Mouse (Mus musculus) splenic B cell, adult 2 months (primary cell): ENCODE results near the gene Creb5.

Experiments used
- DNase-seq: peaks from one replicate; pipeline ENCODE4 v3.0.0-alpha.2; 2011; ENCODE audit warnings: low read depth, low spot score
- H3K27me3 ChIP-seq: 2 replicates; pipeline ENCODE4 v1.6.1; 2012; ENCODE audit warnings: mild to moderate bottlenecking, low read length, moderate library complexity, mixed read lengths; ENCODE audit not compliant: control insufficient read depth, poor library complexity, insufficient read depth, severe bottlenecking
- H3K36me3 ChIP-seq: 2 replicates; pipeline ENCODE4 v1.6.1; 2012; ENCODE audit warnings: mild to moderate bottlenecking, low read length, moderate library complexity, mixed read lengths; ENCODE audit not compliant: control insufficient read depth, poor library complexity, insufficient read depth, severe bottlenecking

The Creb5 gene

DNA sequence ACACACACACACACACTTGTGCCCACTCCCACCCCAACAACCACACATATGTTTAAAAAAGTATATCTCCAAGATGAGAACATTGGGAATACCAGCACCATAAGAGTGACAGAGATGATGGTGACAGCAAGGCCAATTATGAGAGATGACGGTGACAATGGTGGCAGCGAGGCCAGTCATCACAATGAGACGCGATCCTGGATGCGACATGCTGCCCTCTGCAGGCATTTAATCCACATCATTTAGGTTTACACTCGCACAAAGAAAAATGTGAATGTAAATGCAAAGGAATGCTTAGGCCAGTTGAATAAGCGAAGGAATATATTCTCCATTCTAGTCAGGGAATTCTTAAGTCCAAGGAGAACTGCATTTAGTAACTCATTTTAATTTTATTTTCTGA lies 222.9 kb downstream of the Creb5 start:
- peak; percentile 13 for DNase-seq
- H3K27me3 ChIP-seq: no peaks in the 10 kb centered on the region

DNA sequence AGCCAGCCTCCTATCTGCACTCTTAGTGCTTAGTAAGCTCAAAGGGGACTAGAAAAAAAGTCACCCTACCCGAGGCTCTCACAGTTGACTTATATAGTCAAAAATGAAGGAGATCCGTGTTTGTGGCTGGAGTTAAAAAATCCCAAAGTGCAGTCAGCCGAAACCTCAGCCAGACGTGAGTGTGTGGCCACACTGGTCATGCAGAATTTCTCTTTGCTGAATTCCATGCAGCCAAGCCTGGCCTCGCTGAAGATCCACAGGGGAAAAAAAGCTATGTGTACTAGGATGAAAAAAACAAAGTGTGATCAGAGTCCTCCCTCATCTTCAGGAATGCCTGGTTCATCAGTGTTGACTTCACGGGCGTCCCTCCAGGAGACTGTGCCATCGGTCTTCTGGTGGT lies 225.2 kb downstream of the Creb5 start:
- H3K27me3 ChIP-seq: no peaks in the 10 kb centered on the region
- no peak for DNase-seq
- no peaks in the 10 kb centered on the region for H3K36me3 ChIP-seq

More for the DNA sequence above, 222.9 kb downstream of the Creb5 start:
- no peaks in the 10 kb centered on the region for H3K36me3 ChIP-seq

DNA sequence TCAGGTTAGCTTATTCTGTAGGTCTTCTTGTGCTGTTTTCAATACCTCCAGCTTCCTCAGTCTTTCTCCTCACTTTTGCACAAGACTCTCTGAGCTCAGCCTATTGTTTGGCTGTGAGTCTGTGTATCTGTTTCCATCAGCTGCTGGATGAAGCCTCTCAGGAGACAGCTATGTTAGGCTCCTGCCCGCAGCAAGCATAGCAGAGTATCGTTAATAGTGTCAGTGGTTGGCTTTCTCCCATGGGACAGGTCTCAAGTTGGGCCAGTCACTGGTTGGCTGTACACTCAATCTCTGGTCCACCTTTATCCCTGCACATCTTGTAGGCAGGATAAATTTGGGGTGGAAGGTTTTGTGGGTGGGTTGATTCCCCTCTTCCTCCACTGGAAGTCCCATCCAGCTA lies 226.3 kb downstream of the Creb5 start:
- no peaks in the 10 kb centered on the region for H3K27me3 ChIP-seq
- no peak for DNase-seq
- H3K36me3 ChIP-seq: no peaks in the 10 kb centered on the region

DNA sequence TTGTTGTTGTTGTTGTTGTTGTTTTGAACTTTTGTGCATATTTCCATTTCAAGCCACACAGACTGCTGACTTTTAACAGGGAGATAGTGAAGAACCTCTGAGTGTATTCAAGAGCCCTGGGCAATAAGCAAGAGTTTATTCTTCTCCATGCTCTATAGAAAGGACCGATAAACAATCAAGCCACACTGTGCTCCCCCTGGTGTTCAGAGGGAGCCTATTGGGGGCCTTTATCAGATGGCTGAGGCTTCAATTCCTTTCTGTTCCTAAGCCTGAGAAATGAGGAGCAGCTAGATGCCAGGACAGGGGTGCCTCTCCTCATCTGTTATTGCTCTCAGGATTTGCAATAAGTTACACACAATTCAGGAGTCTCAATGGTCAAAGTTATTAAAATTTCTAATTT lies 227.8 kb downstream of the Creb5 start:
- Histone ChIP-seq H3K36me3 (no peaks in the 10 kb centered on the region), H3K27me3 (no peaks in the 10 kb centered on the region)
- DNase-seq: peak; percentile 24

DNA sequence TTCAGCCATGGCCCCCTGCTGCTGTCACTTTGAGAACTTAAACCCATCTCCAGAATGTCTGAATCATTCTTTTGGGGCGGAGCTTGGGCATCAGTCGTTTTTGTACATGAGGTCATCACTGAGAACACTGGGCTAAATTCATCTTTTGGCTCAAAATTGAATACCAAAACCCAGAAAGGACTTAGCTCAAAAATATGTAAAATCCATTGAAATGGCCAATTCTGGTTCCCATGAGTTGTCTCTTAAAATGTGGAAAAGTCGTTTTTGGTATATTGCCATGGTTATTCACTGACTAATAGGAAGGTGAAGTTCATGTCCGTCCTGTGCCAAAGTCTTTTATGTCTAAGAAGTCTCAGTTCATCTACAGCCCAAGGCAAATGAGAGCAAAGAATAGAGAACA lies 228.5 kb downstream of the Creb5 start:
- DNase-seq: no peak
- H3K27me3 ChIP-seq: no peaks in the 10 kb centered on the region
- no peaks in the 10 kb centered on the region for H3K36me3 ChIP-seq

DNA sequence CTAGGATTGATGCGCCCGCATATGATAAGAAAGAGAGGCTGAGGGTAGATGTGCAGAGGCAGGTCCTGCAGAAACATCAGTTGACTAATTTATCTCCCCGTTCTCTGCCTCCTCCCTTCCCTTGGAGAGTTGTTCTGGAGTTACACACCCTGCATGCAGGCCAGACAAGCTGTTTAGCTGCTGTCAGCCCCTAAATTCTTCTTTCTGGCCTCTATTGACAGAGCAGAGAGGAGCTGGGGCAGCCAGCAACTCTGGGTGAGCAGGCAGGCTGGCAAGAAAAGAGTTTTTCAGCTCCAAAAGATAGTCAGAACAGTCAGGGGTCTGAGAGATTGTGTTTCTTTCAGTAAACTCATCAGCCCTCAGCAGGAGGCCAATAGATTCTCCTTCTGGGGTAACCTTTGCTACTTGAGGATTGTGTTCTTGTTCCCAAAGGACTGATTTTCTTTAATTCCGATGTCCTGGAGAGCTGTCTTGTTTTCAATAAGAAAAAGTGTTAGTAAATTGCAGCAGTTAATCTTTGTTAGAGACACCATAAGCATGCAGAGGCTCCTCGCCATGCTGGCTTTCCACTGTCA lies 230.4 kb downstream of the Creb5 start:
- no peak for DNase-seq
- Histone ChIP-seq H3K27me3 (no peaks in the 10 kb centered on the region), H3K36me3 (no peaks in the 10 kb centered on the region)

DNA sequence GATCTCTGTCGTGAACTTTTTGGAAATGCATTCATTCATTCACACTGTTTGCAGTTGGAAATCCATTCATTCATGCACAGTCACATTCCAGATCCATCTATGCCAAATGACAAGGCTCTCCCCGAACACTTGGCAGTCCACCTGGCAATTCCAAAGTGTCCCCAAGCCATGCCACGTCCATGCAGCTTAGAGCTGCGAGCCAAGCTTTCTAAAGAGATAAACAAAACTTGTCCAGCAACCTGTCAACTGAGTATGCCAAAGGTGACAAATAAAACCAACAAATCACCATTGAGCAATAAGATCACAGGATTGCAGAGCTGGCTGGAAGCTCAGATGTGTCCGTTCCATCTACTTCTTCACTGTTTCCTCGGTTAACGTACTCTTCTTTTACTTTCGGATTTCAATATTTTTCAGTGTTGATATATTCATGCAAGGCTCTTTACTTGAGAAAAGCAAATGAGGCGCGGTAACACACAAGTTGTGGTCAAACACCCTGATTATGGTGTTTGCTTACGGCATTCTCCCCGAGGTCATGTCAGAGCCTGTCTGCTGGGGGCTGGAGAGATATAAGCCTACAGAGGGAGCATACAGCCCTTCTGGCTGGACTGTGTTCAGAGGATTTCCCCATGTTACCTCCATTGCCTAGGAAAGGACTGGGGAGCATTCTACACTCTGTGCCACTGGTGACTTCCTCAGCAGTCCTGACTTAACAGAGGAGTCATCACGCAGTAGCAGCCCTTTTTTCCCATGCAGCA lies 236.8 kb downstream of the Creb5 start:
- H3K36me3 ChIP-seq: no peaks in the 10 kb centered on the region
- no peaks in the 10 kb centered on the region for H3K27me3 ChIP-seq
- DNase-seq: no peak

DNA sequence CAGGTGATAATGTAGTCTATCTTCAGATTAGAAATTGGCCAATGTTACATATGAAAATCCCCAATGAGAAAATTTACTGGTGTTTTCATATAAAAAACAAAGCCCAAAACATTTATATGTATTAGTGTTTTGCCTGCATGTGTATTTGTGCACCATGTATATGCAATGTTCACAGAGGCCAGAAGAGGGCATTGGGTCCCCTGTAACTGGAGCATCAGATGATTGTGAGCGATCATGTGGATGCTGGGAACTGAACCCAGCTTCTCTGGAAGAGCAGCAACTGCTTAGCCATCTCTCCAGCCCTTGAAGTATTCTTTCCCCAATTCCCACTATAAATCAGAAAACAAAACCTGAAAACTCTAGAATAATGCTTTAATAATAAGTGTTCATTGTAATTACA lies 239.4 kb downstream of the Creb5 start:
- DNase-seq: no peak
- H3K27me3 ChIP-seq: no peaks in the 10 kb centered on the region
- no peaks in the 10 kb centered on the region for H3K36me3 ChIP-seq

DNA sequence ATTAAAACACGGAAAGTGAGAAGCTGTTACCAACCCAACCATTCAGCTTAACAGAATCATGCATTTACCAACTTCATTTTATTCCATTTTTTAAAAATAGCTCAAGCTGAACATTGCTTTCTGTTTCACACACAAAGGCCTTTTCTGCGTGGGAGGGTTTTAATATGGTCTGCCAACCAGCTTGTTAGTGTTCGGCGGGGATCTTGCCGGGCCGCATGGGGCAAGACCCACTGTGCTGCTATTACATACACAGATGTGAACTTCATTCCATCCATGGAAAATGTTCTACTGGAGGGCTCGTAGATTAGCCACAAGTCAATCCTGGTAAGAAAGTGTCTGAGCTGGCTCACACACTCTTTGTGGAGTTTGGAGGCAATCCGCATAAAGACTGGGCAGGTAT lies 243.7 kb downstream of the Creb5 start:
- Histone ChIP-seq H3K27me3 (no peaks in the 10 kb centered on the region), H3K36me3 (no peaks in the 10 kb centered on the region)
- DNase-seq: no peak

DNA sequence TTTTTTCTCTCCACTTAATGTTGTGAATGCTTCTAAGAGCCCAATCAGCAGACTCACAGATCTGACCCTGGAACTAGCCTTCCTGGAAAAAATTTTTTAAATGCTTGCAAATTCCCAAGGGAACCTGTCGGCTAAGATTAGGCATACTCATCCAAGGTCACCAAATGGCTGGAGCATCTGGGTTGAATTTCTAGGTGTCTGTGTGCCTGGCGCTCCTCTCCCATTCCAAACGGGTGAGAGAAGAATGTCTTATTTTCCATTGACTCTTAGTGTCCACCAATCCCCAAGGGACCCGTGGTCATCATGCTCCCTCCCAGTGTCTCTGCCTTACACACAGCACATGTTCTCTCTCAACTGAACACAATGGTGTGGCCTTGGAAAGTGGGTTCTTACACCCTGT lies 244.4 kb downstream of the Creb5 start:
- DNase-seq: no peak
- Histone ChIP-seq H3K27me3 (no peaks in the 10 kb centered on the region), H3K36me3 (no peaks in the 10 kb centered on the region)

DNA sequence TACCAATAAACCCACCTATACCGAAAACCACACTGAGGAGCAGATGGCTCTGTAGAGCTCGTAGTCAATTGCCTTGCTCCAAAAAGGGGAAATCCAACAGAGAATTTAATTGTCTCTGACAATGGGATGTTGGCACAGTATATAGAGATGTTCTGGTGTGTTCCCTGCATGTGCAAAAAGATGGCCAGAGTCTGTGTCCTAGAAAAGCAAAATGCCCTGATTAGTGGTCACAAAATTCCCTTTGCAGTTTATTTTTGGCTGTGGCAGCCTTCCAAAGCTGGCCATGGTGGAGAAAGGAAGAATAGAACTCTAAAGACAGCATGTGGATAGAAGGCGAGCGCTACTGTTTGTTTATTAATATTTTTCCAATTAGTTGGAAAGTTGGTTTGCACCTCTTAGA lies 250.5 kb downstream of the Creb5 start:
- DNase-seq: no peak
- Histone ChIP-seq H3K36me3 (no peaks in the 10 kb centered on the region), H3K27me3 (no peaks in the 10 kb centered on the region)

DNA sequence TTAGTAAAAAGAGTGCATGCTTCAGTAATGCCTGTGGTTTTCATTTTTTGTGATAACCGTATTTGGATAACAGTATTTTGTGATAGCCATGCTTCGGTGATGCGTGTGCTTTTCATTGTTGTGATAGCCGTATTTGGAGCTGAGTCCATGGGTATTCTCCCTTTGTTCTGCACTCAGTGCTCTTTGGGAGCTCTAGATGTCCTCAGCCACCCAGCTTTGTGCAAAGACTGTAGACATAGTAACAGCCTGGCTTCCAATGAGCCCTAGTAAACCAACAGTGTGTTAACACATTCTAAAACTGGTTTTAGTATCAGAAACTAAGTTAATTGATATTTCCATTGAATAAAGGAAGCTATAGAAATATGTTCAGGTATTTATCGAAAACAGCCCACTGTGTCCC lies 254.7 kb downstream of the Creb5 start:
- DNase-seq: no peak
- Histone ChIP-seq H3K27me3 (no peaks in the 10 kb centered on the region), H3K36me3 (no peaks in the 10 kb centered on the region)

DNA sequence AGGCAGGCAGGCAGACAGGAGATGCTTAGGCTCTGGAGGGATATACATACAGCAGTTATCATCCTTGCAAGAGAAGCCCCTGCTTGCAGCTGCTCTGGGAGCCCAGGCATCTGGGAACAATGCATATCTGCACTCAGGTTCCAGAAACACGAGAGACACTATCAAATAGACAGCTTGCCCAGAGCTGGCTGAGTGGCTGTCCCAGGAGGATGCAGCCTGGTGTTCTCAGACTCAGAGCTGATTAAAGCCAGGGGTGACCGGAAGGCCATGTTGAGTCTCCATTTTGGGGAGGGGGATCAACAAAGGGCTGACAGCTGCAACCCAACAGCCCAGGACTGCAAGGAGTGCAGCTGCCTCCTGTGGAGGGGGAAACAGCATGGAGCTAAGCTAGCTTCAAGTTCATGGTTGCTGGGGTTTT lies 258.4 kb downstream of the Creb5 start:
- H3K36me3 ChIP-seq: no peaks in the 10 kb centered on the region
- no peaks in the 10 kb centered on the region for H3K27me3 ChIP-seq
- DNase-seq: no peak

DNA sequence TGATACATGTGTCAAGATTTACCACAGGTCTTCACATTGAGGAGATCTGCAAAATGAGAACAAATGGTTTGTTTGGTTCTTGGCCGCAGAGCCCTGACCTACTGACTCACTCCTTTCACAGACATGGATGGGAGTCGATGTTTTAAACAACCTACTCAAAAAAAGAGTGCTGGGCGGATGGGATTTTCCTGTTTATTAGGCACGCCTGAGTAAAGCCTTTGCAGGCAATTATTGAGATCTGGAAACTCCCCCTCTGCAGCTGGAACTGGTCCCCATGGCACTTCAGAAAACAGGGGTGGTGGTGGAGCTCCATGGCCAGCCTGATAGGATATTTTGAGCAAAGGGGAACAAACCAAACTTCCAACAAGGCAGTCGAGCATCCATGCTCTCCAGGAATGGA lies 258.9 kb downstream of the Creb5 start:
- no peaks in the 10 kb centered on the region for H3K27me3 ChIP-seq
- DNase-seq: no peak
- no peaks in the 10 kb centered on the region for H3K36me3 ChIP-seq

DNA sequence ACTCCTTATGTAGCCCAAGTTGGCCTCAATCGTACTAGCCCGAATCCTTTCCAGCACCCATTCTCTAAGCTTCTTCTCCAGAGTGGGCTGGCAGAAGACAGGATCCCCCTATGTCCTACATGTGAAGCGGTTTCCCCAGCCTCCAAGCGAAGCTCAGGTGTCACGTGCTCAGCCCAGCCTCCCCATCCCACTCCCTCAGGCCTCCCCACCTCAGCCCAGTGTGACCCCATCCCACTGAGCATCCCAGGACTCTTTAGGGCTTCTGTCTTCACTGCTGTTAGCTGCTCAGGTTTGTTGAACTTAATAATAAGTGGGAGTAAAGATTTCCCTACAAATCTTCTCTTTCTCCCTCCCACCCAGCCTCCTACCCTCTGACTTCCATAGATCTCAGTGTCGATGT lies 261.2 kb downstream of the Creb5 start:
- DNase-seq: no peak
- H3K27me3 ChIP-seq: no peaks in the 10 kb centered on the region
- no peaks in the 10 kb centered on the region for H3K36me3 ChIP-seq

DNA sequence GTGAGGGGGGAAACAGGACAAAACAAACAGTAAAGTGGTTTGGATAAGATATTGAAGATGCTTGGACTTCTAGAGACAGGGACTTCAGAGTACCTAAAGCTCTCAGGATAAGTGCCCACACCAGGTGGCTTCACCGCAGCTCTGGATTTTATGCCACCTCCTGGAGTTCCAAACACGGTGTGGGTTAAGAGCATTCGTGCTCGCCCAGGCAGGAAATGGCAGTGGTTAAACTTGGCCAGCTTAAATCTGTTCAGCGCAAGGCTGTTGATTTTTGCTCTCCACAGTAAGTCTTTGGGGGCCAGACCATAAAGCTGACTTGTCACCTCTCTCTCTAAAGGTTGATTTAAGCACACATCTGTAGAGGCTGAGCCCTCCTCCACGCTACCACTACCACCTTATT lies 262.3 kb downstream of the Creb5 start:
- no peaks in the 10 kb centered on the region for H3K27me3 ChIP-seq
- H3K36me3 ChIP-seq: no peaks in the 10 kb centered on the region
- no peak for DNase-seq
